In the genomic region with DNA sequence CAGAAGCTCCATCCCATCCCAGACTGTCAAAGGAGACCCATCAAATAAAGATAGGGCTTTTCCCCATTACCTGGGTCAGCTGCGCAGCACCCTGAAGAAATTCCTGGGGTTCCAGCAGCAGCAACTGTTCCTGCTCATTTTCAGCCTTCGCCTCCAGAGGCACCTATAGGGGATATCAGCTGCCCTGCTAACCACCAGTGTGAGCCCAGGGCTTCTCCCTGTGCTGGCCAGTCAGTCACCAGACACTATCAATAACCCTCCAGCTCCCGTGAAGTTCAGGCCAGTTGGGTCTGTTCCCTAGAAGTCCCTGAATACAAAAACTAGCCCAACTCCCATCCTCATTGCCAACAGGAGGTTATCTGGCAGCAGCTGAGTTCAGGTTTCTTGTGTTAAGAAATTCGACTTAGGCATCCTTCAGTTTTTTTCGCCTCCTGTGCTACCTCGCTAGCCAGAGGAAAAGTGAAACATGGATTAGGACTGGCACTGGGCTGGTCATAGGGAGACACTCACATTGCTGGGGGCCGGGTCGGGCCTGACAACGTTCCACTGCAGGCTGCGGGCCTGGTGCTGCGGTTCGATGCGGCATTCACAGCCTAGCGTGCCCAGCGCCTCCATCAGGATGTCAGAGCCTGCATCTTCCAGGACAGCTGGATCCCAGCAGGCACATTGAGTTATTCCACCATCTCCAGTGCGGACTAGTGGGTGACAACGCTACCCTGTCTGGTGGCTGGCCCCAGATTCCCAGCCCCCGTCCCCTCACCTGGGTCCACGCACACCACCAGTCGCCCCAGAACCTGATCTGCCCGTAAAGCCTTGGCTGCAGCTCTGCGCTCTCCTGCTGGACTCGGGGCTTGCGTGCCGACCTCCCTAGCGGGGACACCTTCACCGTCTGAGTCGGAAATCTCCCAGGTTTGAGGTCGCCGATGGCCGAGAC, we compare ENCODE assay signal across 7 mouse cellular contexts. TPM values are rescaled to one million over a fixed set of nuclear protein-coding genes. Genes with fewer than 3 reads are reported as not detected.
DNase-seq lines count a peak whose midpoint lies in the region; ATAC-seq lines count a peak whose summit lies in the region.

No protein-coding gene starts in this region.

- ATAC-seq in lung, embryonic 15.5 days (ENCODE audit: borderline replicate concordance, extremely low read depth, low FRiP score, low TSS enrichment): no peak
- ATAC-seq in hindbrain, embryonic 11.5 days (ENCODE audit: low FRiP score): peak; percentile 29
- 0 out of 2 replicates have a peak, but pooled peaks have one; percentile 2 for ATAC-seq in megakaryocyte-erythroid progenitor cell, adult 5-6 weeks (replicated peaks; ENCODE audit: low FRiP score, low TSS enrichment, poor library complexity, severe bottlenecking)

- WGBS in lung, embryonic 15.5 days: 10% methylated on average over 31 of the region's 31 CpGs
- 10% methylated on average over 31 of the region's 31 CpGs for WGBS in hindbrain, embryonic 11.5 days

- H3K4me2 ChIP-seq in lung, embryonic 15.5 days: peak overlapping the region; percentile 93
- peak overlapping the region; percentile 77 for H3K4me2 ChIP-seq in hindbrain, embryonic 11.5 days (replicated peaks; ENCODE audit: low read depth, low read length)

- H3K27me3 ChIP-seq in lung, embryonic 15.5 days: no peaks in the 10 kb centered on the region
- H3K27me3 ChIP-seq in hindbrain, embryonic 11.5 days (ENCODE audit: control insufficient read depth, insufficient read depth, low read length): no peaks in the 10 kb centered on the region

- H3K27ac ChIP-seq in lung, embryonic 15.5 days: peak overlapping the region; percentile 80
- H3K27ac ChIP-seq in hindbrain, embryonic 11.5 days (ENCODE audit: low read depth, low read length): peak overlapping the region; percentile 78

- H3K9me3 ChIP-seq in lung, embryonic 15.5 days: no peaks in the 10 kb centered on the region
- H3K9me3 ChIP-seq in hindbrain, embryonic 11.5 days (ENCODE audit: control insufficient read depth, low read length): no peaks in the 10 kb centered on the region

- no peak for DNase-seq in lung, adult 18-20 months
- DNase-seq in c-Kit-positive CD71-positive TER-119-positive erythroid progenitor cells, embryonic 14.5 days (ENCODE audit: low spot score): peak; percentile 43
- no peak for DNase-seq in hindbrain, embryonic 11.5 days (ENCODE audit: low spot score)
- DNase-seq in frontal cortex, postnatal 14 days (ENCODE audit: low spot score in 2 of 2): no peak
- no peak for DNase-seq in thymus, postnatal 36 days

- H3K4me1 ChIP-seq in lung, embryonic 15.5 days: peaks cover 33% of the 10 kb centered on the region
- H3K4me1 ChIP-seq in hindbrain, embryonic 11.5 days (replicated peaks; ENCODE audit: control insufficient read depth, insufficient read depth, low read length): peaks cover 5% of the 10 kb centered on the region; the same call in 1 of the 2 replicates

- H3K4me3 ChIP-seq in lung, embryonic 15.5 days: peak overlapping the region; percentile 95
- peak overlapping the region; percentile 82 for H3K4me3 ChIP-seq in hindbrain, embryonic 11.5 days (ENCODE audit: low read depth, low read length)

- peak overlapping the region; percentile 86 for H3K9ac ChIP-seq in lung, embryonic 15.5 days
- peak overlapping the region; percentile 87 for H3K9ac ChIP-seq in hindbrain, embryonic 11.5 days (ENCODE audit: low read depth, low read length)

- peaks cover 52% of the 10 kb centered on the region for H3K36me3 ChIP-seq in lung, embryonic 15.5 days
- peaks cover 13% of the 10 kb centered on the region for H3K36me3 ChIP-seq in hindbrain, embryonic 11.5 days (ENCODE audit: control insufficient read depth, insufficient read depth, low read length)

RNA-seq across cellular contexts. Expression of a gene that starts 0.6 kb away (rescaled TPM):
- polyA plus RNA-seq in lung, embryonic 15.5 days (2015; fragmentation: Nextera tagmentation; extraction: Ambion mirVana): 28.5 and 30.4 TPM in 2 replicates
- polyA plus RNA-seq in hindbrain, embryonic 11.5 days (2014; fragmentation: Nextera tagmentation; extraction: Ambion mirVana): 22.7 and 24.2 TPM in 2 replicates
- total RNA-seq in megakaryocyte-erythroid progenitor cell, adult 5-6 weeks (2014; fragmentation: Nextera tagmentation): 9.1 and 11.8 TPM in 2 replicates
- total RNA-seq in megakaryocyte-erythroid progenitor cell, adult 5-6 weeks (2017): 13.7 and 15.2 TPM in 2 replicates

RNA-seq across cellular contexts. Expression of a gene that starts 0.6 kb away (rescaled TPM):
- polyA plus RNA-seq in lung, embryonic 15.5 days (2015; fragmentation: Nextera tagmentation; extraction: Ambion mirVana): 89.0 and 92.0 TPM in 2 replicates
- polyA plus RNA-seq in hindbrain, embryonic 11.5 days (2014; fragmentation: Nextera tagmentation; extraction: Ambion mirVana): 70.5 and 73.3 TPM in 2 replicates
- 63.9 and 78.3 TPM in 2 replicates for total RNA-seq in megakaryocyte-erythroid progenitor cell, adult 5-6 weeks (2014; fragmentation: Nextera tagmentation)
- total RNA-seq in megakaryocyte-erythroid progenitor cell, adult 5-6 weeks (2017): 31.3 and 37.6 TPM in 2 replicates

RNA-seq across cellular contexts. Expression of a gene that starts 2.0 kb away (rescaled TPM):
- 67.1 and 78.5 TPM in 2 replicates for polyA plus RNA-seq in lung, embryonic 15.5 days (2015; fragmentation: Nextera tagmentation; extraction: Ambion mirVana)
- polyA plus RNA-seq in hindbrain, embryonic 11.5 days (2014; fragmentation: Nextera tagmentation; extraction: Ambion mirVana): 45.9 and 49.7 TPM in 2 replicates
- 54.4 and 85.5 TPM in 2 replicates for total RNA-seq in megakaryocyte-erythroid progenitor cell, adult 5-6 weeks (2014; fragmentation: Nextera tagmentation)
- 40.5 and 46.3 TPM in 2 replicates for total RNA-seq in megakaryocyte-erythroid progenitor cell, adult 5-6 weeks (2017)

RNA-seq across cellular contexts. Expression of a gene that starts 7.9 kb away (rescaled TPM):
- 41.7 and 44.2 TPM in 2 replicates for polyA plus RNA-seq in lung, embryonic 15.5 days (2015; fragmentation: Nextera tagmentation; extraction: Ambion mirVana)
- 43.4 and 46.5 TPM in 2 replicates for polyA plus RNA-seq in hindbrain, embryonic 11.5 days (2014; fragmentation: Nextera tagmentation; extraction: Ambion mirVana)
- total RNA-seq in megakaryocyte-erythroid progenitor cell, adult 5-6 weeks (2014; fragmentation: Nextera tagmentation): 24.6 and 29.3 TPM in 2 replicates
- total RNA-seq in megakaryocyte-erythroid progenitor cell, adult 5-6 weeks (2017): 11.8 and 12.2 TPM in 2 replicates

RNA-seq across cellular contexts. Expression of a gene that starts 8.2 kb away (rescaled TPM):
- polyA plus RNA-seq in lung, embryonic 15.5 days (2015; fragmentation: Nextera tagmentation; extraction: Ambion mirVana): 54.4 and 56.6 TPM in 2 replicates
- polyA plus RNA-seq in hindbrain, embryonic 11.5 days (2014; fragmentation: Nextera tagmentation; extraction: Ambion mirVana): 77.6 and 84.2 TPM in 2 replicates
- 107 and 121 TPM in 2 replicates for total RNA-seq in megakaryocyte-erythroid progenitor cell, adult 5-6 weeks (2014; fragmentation: Nextera tagmentation)
- 35.5 and 97.0 TPM in 2 replicates for total RNA-seq in megakaryocyte-erythroid progenitor cell, adult 5-6 weeks (2017)
